Mouse (Mus musculus) embryonic fibroblast, embryonic 13.5 days (primary cell): Measurements from ENCODE around the gene Gcgr. TPM values are rescaled to one million over a fixed set of nuclear protein-coding genes. Genes with fewer than 3 reads are reported as not detected.

Experiments
- H3K27ac ChIP-seq: 2 replicates; pipeline ENCODE4 v1.5.1; 2012; ENCODE audit warnings: low read length, control low read depth, inconsistent platforms; ENCODE audit not compliant: insufficient read depth
- H3K4me1 ChIP-seq: 2 replicates; pipeline ENCODE4 v1.6.1; 2011; ENCODE audit warnings: low read length; ENCODE audit not compliant: control insufficient read depth, insufficient read depth
- H3K4me3 ChIP-seq: 2 replicates; pipeline ENCODE4 v1.5.1; 2011; ENCODE audit warnings: mild to moderate bottlenecking, control low read depth, low read length; ENCODE audit not compliant: insufficient read depth
- CTCF ChIP-seq: IDR thresholded peaks from 2 replicates; pipeline ENCODE4 v1.5.1; 2011; ENCODE audit warnings: mild to moderate bottlenecking, control low read depth, low read length, moderate library complexity, borderline replicate concordance; ENCODE audit not compliant: insufficient read depth
- POLR2A ChIP-seq: IDR thresholded peaks from 2 replicates; pipeline ENCODE4 v1.6.1; 2011; ENCODE audit warnings: low read depth, mild to moderate bottlenecking, control low read depth, low read length, moderate library complexity
- polyA plus RNA-seq: library from polyadenylated mRNA; stranded (reverse); fragments of >200 nt; gene quantifications from 2 replicates; pipeline ENCODE4 v1.2.4, GENCODE M21; 2011; ENCODE audit warnings: low read depth; ENCODE audit not compliant: missing spikeins, insufficient read length

The Gcgr gene
- polyA plus RNA-seq, 1 experiment: not detected

- peak; percentile 58 for TF ChIP-seq POLR2A
- TF ChIP-seq CTCF: no peak
- Histone ChIP-seq H3K27ac (peak overlapping the region; percentile 44), H3K4me3 (peak overlapping the region; percentile 72), H3K4me1 (peaks cover 14% of the 10 kb centered on the region; the same call in 1 of the 2 replicates)
Observed at GRCm38 (mm10) chr11:120574278-120574600, 43.7 kb downstream of the Gcgr start.

GRCm38 (mm10) chr11:120575046-120575445 lies 44.5 kb downstream of the Gcgr start:
- no peak overlapping the region for H3K27ac ChIP-seq
- peaks cover 12% of the 10 kb centered on the region; the same call in 1 of the 2 replicates for H3K4me1 ChIP-seq
- no peak overlapping the region for H3K4me3 ChIP-seq
- TF ChIP-seq POLR2A: no peak
- TF ChIP-seq CTCF: no peak

DNA sequence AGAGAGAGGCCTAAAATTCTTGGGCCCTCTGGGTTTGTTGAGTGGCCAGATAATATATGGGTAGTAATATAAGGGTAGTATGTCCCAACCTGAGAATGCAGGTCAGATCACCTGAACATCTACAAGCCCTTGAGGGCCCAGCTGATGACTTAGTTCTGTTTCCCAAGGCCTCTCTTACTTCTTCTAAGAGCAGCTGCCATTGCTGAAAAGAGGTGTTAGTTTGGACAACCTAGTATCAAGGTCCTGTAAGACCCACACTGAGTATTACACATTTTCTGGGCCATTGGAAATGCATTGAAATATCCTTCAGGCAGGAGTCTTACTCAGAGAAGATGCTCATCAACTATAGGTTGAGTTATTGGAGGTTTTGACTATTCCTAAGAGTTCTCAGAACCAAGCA lies 45.4 kb downstream of the Gcgr start:
- no peak overlapping the region for H3K4me3 ChIP-seq
- no peak overlapping the region for H3K27ac ChIP-seq
- TF ChIP-seq POLR2A: no peak
- TF ChIP-seq CTCF: no peak
- H3K4me1 ChIP-seq: peaks cover 9% of the 10 kb centered on the region; the same call in 1 of the 2 replicates

- Histone ChIP-seq H3K4me1 (0 out of 2 replicates have a peak, but pooled peaks cover 6% of the 10 kb centered on the region), H3K4me3 (no peak overlapping the region), H3K27ac (no peak overlapping the region)
- 0 out of 2 replicates have a peak, but pooled peaks have one; percentile 5 for TF ChIP-seq POLR2A
- TF ChIP-seq CTCF: no peak
Observed at GRCm38 (mm10) chr11:120576365-120576981, 46.0 kb downstream of the Gcgr start.

GRCm38 (mm10) chr11:120577211-120578023 lies 46.9 kb downstream of the Gcgr start:
- H3K27ac ChIP-seq: no peak overlapping the region
- 0 out of 2 replicates have a peak, but pooled peaks cover 6% of the 10 kb centered on the region for H3K4me1 ChIP-seq
- H3K4me3 ChIP-seq: no peak overlapping the region
- TF ChIP-seq CTCF (no peak), POLR2A (no peak; the same call in 1 of the 2 replicates)

DNA sequence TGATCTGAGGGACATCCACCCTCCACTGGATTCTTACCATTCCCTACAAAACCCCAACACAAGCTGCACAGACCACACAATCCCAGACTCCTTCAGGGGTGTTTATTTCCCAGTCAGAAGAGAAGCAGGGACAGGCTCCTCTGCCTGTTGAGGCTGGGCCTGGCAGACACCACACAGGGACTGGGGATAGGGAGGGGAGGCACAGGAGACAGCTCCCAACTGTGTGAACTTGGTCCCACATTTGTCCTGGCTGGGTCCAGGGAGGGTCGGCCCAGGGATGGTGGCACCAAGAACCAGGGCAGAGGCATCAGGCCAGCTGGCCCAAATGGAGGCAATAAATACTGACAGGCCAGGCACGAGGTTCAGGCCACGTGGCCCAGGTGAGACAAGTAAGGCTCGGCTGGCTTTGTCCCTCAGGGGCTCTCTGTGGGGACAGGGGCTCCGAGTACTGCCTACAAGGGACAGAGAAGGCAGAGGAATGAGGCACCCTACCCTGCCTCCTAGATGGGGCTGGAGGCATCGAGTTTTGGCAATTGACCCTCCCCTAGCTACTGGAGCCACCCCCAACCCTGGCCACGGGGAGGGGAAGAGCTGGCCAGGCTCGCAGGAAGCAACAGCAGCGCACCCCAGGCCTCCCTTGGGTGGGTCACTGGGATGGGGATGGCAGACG lies 47.7 kb downstream of the Gcgr start:
- Histone ChIP-seq H3K4me3 (no peak overlapping the region), H3K4me1 (0 out of 2 replicates have a peak, but pooled peaks cover 6% of the 10 kb centered on the region), H3K27ac (no peak overlapping the region)
- TF ChIP-seq CTCF (no peak), POLR2A (no peak)

DNA sequence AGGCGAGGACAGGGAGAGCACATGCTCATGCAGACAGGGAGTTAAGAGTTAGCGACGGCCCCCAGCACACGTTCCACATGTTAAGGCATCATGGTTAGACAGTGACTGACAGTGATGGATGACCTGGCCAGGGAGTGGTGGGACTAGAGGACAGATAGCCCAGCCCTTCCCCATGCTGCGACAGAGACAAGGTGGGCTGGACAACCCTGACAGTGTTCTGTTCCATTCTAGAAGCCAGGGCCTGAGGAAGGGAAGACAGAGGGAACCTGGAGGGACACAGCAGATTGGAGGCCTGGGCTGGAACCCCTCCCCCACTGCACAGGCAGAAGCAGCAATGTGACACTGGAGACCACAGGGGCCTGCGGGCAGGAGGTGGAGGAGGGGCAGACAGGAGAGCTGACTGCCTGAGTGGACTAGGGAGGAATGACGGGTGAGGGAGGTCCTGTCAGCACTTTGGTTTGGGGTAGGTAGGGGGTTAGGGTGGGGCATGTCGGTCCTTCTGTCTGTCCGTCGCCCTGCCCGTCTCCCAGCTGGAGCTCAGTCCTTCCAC lies 48.3 kb downstream of the Gcgr start:
- TF ChIP-seq POLR2A (no peak), CTCF (no peak)
- H3K27ac ChIP-seq: no peak overlapping the region
- H3K4me1 ChIP-seq: 0 out of 2 replicates have a peak, but pooled peaks cover 6% of the 10 kb centered on the region
- H3K4me3 ChIP-seq: no peak overlapping the region

DNA sequence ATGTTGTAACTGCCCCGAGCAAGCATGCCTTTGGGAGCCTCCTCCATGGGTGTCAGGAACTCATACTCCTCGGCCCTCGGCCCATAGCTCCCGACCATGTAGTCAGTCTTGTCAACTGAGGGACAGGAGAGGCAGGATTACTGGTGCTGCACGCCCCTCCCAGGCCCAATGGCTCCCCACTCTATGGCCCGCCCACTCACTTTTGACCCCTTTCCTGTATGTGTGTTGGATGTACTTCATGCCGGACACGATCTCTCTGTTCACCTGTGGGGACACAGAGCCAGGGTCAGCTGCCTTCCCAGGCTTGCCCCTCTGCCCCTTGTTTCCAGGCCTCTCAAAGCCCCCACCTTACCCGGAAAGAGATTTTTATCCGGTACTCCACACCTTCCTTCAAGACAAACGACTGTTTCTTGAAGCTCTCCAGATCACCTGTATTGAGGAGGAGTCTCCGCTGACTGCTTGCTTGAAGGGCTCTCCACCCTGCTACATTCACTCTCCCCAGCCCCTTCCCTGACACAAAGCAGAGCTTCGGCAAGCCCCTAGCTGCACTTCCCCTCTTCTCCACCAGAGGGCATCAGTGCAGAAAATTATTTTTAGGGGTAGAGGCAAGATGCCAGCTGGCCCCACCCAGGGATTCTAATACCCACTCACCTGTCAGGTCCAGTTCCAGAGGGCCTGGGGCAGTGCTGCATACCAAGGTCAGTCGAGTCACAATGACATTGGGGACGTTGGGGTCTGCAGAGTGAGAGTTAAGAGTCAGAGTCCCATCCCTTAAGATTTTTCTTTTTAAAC lies 49.0 kb downstream of the Gcgr start:
- H3K4me1 ChIP-seq: 0 out of 2 replicates have a peak, but pooled peaks cover 6% of the 10 kb centered on the region
- H3K4me3 ChIP-seq: peak overlapping the region; percentile 97
- TF ChIP-seq CTCF (peak; percentile 46; the same call in 1 of the 2 replicates), POLR2A (peak; percentile 7; the same call in 1 of the 2 replicates)
- no peak overlapping the region for H3K27ac ChIP-seq

- Histone ChIP-seq H3K4me3 (peak overlapping the region; percentile 97), H3K4me1 (0 out of 2 replicates have a peak, but pooled peaks cover 6% of the 10 kb centered on the region), H3K27ac (peak overlapping the region; percentile 91)
- TF ChIP-seq CTCF: no peak
- peak; percentile 9; the same call in 1 of the 2 replicates for TF ChIP-seq POLR2A
Observed at GRCm38 (mm10) chr11:120580190-120580589, 49.7 kb downstream of the Gcgr start.
